Mouse (Mus musculus) ES-Bruce4 (cell line): ENCODE data around the gene Gm128.

Experiments used
- CTCF ChIP-seq: IDR thresholded peaks from one replicate; pipeline ENCODE4 v1.8.1; 2011; ENCODE audit warnings: low read depth, low read length
- EP300 ChIP-seq: IDR thresholded peaks from 2 replicates; pipeline ENCODE4 v1.6.1; 2011; ENCODE audit warnings: low read depth, low read length; ENCODE audit not compliant: insufficient read depth

- TF ChIP-seq EP300 = no peak
- no peak for TF ChIP-seq CTCF
These were observed 46.7 kb downstream of the Gm128 start for GRCm38 (mm10) chr3:95194721-95195135.
